Mouse (Mus musculus): Measurements from ENCODE around the gene Oas1f. TPM values are rescaled to one million over a fixed set of nuclear protein-coding genes. Genes with fewer than 3 reads are reported as not detected.
A peak's percentile ranks its signal among the peaks of the same experiment; 100 is the strongest.
"Not testable (repeated sequence)": the region's sequence is repeated elsewhere in the genome, so short reads cannot be mapped to it uniquely, and the experiment has no call there.

The Oas1f gene
- 0.08 TPM in 1 of 2 replicates, not detected in the other for polyA plus RNA-seq (2012; rRNA removed)

DNA sequence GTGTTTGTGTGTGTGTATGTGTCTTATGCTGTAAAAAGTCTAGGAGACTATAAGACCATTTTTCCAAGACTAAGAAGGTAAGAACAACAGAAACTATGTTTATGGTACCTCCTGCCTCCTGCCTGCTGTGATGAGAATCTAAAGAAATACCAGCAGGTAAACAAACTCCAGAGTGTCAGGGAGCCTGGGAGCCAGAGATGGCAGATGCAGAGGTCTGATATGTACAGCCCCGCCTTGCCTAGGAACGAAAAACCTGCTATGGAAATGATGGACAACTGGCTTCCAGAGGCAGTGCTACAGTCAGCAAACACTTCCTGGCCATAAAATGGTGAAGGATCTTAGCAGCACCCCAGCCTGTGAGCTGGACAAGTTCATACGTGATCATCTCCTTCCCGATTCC, at the start of gene Oas1f:
Gene Oas1f (plus strand): TSS at position 301 of the 400 bp plus-strand sequence.
- DNase-seq (ENCODE audit: low read depth), result no peak

DNA sequence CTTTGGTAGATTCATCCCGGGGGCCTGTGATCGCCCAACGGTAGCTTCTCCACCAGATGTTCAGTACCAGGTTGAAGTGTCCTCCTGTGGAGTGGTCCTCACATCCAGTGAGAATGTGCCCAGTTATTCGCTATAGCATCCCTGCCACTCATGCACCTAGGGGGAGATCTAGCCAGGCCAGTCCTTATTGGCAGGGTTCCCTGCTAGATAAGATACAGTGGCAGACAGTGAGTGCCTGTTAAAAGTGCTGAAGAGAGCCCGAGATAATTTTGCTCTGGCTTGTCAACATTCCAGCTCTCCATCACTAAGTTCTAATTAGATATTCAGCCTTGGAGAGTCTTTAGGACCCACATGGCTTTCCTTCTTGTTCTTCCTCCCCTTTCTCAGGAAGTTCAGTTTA, 49.0 kb upstream of the Oas1f start:
- not testable (repeated sequence) for DNase-seq (ENCODE audit: low read depth)

DNA sequence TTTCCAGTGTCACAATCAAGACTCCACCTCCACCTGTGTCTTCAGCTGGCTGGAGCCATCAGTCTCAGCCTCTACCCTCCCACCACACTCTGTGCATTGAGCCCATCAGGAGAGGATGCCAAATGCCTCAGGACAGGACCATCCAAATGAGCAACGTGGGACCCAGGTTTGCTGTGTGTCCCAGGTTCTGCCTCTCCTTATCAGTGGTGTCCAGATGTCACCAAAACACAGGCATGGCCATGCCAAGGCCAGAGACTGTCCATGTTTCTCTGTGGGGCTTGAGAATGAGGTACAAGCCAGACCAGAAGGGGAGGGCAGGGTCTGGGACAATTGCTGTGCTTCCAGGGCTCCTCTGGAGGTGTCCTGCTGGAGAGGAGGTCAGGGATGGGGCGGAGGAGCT, 48.2 kb upstream of the Oas1f start:
- not testable (repeated sequence) for DNase-seq (ENCODE audit: low read depth)

DNA sequence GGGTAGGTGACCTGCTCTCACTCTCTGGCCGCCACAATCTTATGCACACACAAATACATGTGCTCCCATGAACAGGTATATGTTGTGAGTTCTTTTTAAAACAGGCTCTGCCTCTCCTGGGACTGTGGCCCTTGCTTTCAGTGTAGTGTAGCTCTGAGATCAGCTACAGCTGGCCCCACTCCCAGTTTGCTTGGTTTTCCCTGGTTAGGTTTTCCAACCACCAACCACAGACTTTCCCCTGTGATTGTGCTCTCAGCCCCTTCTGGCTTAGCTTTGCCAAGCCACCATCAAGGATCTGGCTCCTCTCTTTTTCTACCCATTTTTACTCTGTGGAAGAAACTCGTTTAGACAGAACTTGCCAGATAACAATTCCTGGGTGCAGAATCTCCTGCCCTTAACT, 43.6 kb upstream of the Oas1f start:
- DNase-seq (ENCODE audit: low read depth), result no peak

- no peak for DNase-seq (ENCODE audit: low read depth)
These were observed 40.7 kb upstream of the Oas1f start for GRCm38 (mm10) chr5:120806458-120806857.

DNA sequence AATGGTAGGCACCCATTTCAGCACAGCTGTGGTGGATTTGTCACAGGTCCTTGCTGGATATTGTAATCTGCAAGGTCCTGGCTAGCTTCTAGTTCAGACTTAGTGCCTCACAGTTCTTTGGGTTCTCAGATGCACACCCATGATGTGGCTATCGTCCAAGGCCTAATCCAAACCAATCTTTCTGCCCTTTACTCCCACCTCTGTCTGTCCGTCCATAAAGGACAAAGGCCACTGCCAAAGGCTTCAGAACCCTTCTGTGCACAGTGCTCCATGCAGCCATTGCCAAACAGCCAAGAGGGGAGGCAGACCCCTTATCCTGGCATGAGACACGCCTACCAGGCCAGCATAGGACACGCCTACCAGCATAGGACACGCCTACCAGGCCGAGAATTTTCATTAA, 38.0 kb upstream of the Oas1f start:
- no peak for DNase-seq (ENCODE audit: low read depth)

- DNase-seq (ENCODE audit: low read depth), result peak; percentile 51
These were observed 35.0 kb upstream of the Oas1f start, which contains the start of gene Oas1c for GRCm38 (mm10) chr5:120811951-120812819. Oas1c (minus strand) TSS chr5:120812514.

DNA sequence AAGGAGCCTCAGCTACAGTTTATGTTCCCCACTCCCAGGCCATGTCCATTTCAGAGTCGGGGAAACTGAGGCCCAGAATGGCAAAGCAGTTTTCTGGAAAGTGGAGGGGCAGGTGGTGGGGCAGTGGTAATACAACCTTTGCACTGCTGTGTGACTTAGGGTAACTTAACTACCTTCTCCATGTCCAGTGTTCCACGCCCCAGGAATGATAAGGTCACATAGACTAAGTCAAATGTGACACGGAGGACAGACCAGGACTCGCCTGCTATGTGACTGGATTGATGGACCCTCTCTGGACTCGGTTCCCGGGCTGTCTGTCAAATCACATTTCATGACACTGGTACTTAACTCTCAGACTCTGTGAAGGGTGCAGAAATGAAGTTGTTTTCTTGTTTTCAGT, 34.1 kb upstream of the Oas1f start:
- DNase-seq (ENCODE audit: low read depth), result no peak

DNA sequence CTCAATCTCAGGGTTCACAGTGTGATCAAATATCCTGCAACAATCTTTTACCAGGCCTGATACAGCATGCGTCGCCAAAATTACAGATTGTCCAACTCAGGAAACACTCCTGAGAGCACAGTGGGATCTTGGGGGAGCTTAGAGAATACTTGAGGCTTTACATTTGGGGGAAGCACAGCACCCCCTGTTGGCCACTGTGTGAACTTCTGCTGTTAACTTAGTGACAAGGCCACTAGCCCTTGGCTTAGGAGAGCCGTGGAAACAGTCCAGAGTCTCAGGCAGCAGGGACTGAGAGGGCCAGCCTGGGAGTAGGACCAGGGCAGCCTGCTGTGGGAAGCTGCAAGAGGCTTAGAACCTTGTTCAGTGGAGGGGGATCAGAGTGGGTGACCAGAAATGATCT, 31.2 kb upstream of the Oas1f start:
- no peak for DNase-seq (ENCODE audit: low read depth)

- no peak for DNase-seq (ENCODE audit: low read depth)
These were observed 28.2 kb upstream of the Oas1f start for GRCm38 (mm10) chr5:120818999-120819398.

GRCm38 (mm10) chr5:120831031-120831430, 16.1 kb upstream of the Oas1f start:
- no peak for DNase-seq (ENCODE audit: low read depth)

- DNase-seq (ENCODE audit: low read depth), result no peak
These were observed 13.6 kb upstream of the Oas1f start for GRCm38 (mm10) chr5:120833335-120834280.

- no peak for DNase-seq (ENCODE audit: low read depth)
These were observed 10.2 kb upstream of the Oas1f start for GRCm38 (mm10) chr5:120836731-120837585.

DNA sequence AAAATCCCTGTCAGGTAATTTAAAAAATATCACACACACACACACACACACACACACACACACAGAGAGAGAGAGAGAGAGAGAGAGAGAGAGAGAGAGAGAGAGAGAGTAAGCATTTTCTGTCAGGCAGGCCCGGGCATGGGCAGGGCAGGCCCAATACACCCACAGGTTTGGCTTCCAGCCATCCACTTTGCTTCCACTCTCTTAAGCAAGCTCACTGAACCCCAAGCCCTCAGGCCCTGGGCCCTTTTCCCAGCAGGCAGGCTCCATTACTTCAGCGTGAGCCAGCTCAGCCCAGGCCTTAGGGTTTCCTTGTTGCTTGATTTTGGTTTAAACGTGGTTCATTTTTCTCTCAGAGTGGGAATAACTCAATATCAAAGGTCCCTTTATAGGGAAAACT, 2.5 kb upstream of the Oas1f start:
- peak; percentile 78 for DNase-seq (ENCODE audit: low read depth)

GRCm38 (mm10) chr5:120849601-120850136, 2.5 kb downstream of the Oas1f start:
- peak; percentile 58 for DNase-seq (ENCODE audit: low read depth)

DNA sequence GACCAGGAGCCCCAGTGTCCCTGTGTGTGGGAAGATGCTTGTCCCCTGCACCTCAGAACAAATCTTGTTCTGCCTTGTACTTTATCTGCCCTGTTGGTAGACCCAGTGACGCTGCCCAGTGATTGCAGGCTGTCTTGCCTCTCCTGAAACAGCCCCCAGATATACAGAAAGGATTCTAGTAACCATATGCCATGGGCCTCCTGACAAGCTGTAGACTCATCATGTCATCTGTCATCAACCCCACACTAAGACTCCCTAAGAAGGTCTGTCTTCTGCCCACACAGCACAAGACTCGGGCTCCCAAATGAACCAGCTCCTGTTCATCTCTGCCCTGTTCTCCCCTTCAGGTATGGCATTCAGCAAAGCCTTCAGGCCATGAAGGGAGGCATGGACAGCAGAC, 12.1 kb downstream of the Oas1f start:
- no peak for DNase-seq (ENCODE audit: low read depth)

DNA sequence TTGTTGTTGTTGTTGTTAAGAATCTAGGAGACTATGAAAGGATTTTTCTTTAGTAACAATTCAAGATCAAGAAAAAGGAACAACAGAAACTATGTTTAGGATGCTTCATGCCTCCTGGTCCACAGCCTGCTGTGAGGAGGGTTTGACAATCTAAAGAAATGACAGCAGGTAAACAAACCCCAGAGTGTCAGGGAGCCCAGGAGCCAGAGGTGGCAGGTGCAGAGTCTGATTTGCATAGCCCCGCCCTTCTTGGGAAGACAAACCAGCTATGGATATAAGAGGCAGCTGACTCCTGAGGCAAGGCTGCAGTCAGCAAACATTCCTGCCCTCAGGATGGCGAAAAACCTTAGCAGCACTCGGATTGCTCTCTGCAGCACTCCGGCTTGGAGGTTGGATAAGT, 14.0 kb downstream of the Oas1f start, which contains the start of gene Oas1h:
Gene Oas1h (plus strand): TSS at position 301 of the 400 bp plus-strand sequence.
- DNase-seq (ENCODE audit: low read depth), result no peak

DNA sequence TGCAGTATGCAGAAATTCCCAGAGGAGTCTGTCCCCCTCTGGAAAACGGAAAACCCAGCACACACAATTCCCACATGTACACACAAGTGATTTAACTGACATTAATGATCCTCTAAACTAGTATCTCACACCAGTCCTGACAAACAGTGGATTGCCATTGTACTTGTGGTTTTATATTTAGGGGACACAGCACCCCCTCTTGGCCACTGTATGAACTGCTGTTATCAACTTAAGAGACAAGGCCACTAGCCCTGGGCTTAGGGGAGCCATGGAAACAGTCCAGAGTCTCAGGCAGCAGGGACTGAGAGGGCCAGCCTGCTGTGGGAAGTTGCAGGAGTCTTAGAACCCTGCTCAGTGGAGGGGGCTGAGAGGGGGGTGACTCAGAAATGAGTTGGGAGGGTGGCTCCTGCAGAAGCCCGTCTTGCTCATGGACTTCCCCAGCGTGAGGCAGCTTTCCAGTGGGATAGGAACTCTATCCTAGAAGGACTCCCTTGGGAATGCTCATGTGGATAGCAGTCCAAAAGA, 18.2 kb downstream of the Oas1f start:
- no peak for DNase-seq (ENCODE audit: low read depth)

DNA sequence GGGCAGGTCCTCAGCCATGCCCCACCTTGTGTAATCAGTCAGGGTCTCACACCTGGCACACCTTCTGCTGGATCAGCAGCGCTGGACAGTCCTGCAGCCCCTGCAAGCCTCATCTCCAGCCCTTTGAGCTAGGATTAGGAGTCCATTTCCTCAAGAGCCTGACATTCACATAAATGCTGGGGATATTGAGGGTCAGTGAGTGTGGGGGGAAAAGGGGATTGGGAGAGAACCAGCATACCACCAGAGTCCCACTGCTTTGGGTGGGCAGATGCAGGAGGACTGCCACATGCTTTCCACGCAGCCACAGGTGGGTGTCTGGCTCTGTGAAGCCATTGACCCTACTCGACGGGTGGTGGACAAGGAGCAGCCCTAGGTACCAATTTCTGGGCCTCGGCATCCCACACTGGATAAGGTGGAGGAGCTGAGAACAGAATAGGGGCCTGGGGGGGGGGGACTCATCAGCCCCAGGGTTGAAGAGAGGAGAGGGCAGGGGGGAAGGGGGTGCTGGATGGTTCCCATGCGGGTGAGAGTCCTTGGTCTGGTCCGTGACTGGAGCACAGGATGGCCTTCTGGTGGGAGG, 22.4 kb downstream of the Oas1f start:
- no peak for DNase-seq (ENCODE audit: low read depth)

GRCm38 (mm10) chr5:120870081-120870480, 22.9 kb downstream of the Oas1f start:
- no peak for DNase-seq (ENCODE audit: low read depth)

All from gonadal fat pad, adult 2 months (tissue).